9 mouse cellular contexts compared by ENCODE assay signal in the genomic region with DNA sequence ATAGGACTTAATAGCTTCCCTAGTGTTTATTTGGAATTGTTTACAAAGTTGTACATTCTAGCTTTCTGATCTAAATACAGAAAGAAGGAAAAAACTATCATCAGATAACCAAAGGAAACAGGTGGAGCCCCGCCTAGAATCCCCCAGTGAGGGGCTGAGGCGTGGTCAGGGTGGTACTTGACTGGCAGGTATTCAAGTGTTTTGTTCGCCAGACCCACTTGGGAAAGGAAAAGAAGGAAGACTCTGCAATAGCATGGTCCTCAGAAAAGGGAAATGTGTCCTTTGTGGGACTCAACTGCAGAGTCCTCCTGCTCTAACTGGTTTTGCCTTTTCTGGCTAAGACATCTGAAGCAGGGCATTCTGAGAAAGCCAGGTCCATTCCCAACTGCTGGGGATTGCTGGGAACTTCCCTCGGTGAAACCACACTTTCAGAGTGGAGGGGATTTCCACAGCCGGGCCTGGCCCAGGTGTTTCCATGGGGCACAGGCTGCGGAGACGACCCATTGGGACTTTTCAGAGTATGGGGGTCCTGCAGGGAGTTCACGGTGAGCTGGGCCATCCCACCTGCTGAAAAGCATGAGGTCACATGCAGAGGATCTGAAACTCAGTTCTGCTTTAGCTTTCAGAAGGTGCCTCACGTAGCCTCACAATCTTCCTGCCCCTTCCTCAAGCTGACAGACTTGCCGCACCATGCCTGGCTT. TPM values are rescaled to one million over a fixed set of nuclear protein-coding genes. Genes with fewer than 3 reads are reported as not detected.
DNase-seq lines count a peak whose midpoint lies in the region; ATAC-seq and TF ChIP-seq lines count a peak whose summit lies in the region.
"Had no signal": no experiment of that assay in that cellular context is flagged by ENCODE, and none has a peak within 500 bp of the region (broad histone marks: within the 10 kb centered on the region; RNA-seq: fewer than 3 reads in every experiment).

No protein-coding gene starts in this region.

- H3K4me3 ChIP-seq in embryonic facial prominence, embryonic 13.5 days, result no peak overlapping the region
- H3K4me3 ChIP-seq in embryonic facial prominence, embryonic 10.5 days, result no peak overlapping the region
- no peak overlapping the region; the same call in 1 of the 2 replicates for H3K4me3 ChIP-seq in midbrain, embryonic 10.5 days
- no peak overlapping the region for H3K4me3 ChIP-seq in midbrain, embryonic 16.5 days (ENCODE audit: low read depth, low read length)
- no peak overlapping the region for H3K4me3 ChIP-seq in cerebellum, adult 2 months (replicated peaks; ENCODE audit: insufficient read depth, low read depth, low read length)

- H3K27ac ChIP-seq in embryonic facial prominence, embryonic 13.5 days, result peak overlapping the region; percentile 69; the same call in 1 of the 2 replicates
- no peak overlapping the region for H3K27ac ChIP-seq in embryonic facial prominence, embryonic 10.5 days (replicated peaks)
- 0 out of 2 replicates have a peak overlapping the region, but pooled peaks have one; percentile 9 for H3K27ac ChIP-seq in midbrain, embryonic 10.5 days (replicated peaks)
- H3K27ac ChIP-seq in midbrain, embryonic 16.5 days (ENCODE audit: low read length), result no peak overlapping the region
- H3K27ac ChIP-seq in cerebellum, adult 2 months (ENCODE audit: insufficient read depth, low read length), result no peak overlapping the region

- peak overlapping the region; percentile 40; the same call in 1 of the 2 replicates for H3K9ac ChIP-seq in embryonic facial prominence, embryonic 13.5 days
- no peak overlapping the region for H3K9ac ChIP-seq in midbrain, embryonic 16.5 days (ENCODE audit: low read depth, low read length)
- H3K9ac ChIP-seq: forebrain, postnatal 0 days had no signal

- H3K4me2 ChIP-seq in embryonic facial prominence, embryonic 13.5 days, result 0 out of 2 replicates have a peak overlapping the region, but pooled peaks have one; percentile 9
- no peak overlapping the region for H3K4me2 ChIP-seq in midbrain, embryonic 16.5 days (ENCODE audit: low read length)

- no peak for ATAC-seq in embryonic facial prominence, embryonic 13.5 days (ENCODE audit: insufficient number of reproducible peaks, insufficient read depth, low FRiP score, low TSS enrichment, low read depth)
- no peak for ATAC-seq in midbrain, embryonic 16.5 days
- ATAC-seq in monocyte, adult 5-6 weeks (replicated peaks; ENCODE audit: insufficient number of reproducible peaks, low FRiP score, low TSS enrichment, poor library complexity, severe bottlenecking), result no peak
- ATAC-seq: forebrain, postnatal 0 days had no signal

- no peak for TF ChIP-seq POLR2A in cerebellum, adult 2 months (IDR thresholded peaks at IDR 0.05; ENCODE audit: borderline replicate concordance, insufficient read depth, low read length)

- TF ChIP-seq CTCF in cerebellum, adult 2 months (IDR thresholded peaks at IDR 0.05; ENCODE audit: borderline replicate concordance, insufficient read depth, low read depth, low read length), result no peak

- H3K9me3 ChIP-seq in embryonic facial prominence, embryonic 13.5 days, result no peaks in the 10 kb centered on the region
- no peaks in the 10 kb centered on the region for H3K9me3 ChIP-seq in embryonic facial prominence, embryonic 10.5 days
- no peaks in the 10 kb centered on the region for H3K9me3 ChIP-seq in midbrain, embryonic 10.5 days (replicated peaks)
- H3K9me3 ChIP-seq in midbrain, embryonic 16.5 days (replicated peaks; ENCODE audit: control insufficient read depth, low read length, poor library complexity, severe bottlenecking), result no peaks in the 10 kb centered on the region

- peaks cover 38% of the 10 kb centered on the region for H3K36me3 ChIP-seq in embryonic facial prominence, embryonic 13.5 days
- peaks cover 51% of the 10 kb centered on the region for H3K36me3 ChIP-seq in embryonic facial prominence, embryonic 10.5 days (replicated peaks)
- peaks cover 29% of the 10 kb centered on the region for H3K36me3 ChIP-seq in midbrain, embryonic 10.5 days
- peaks cover 3% of the 10 kb centered on the region; the same call in 1 of the 2 replicates for H3K36me3 ChIP-seq in midbrain, embryonic 16.5 days (ENCODE audit: control insufficient read depth, insufficient read depth, low read length)

- H3K27me3 ChIP-seq in embryonic facial prominence, embryonic 13.5 days, result no peaks in the 10 kb centered on the region
- no peaks in the 10 kb centered on the region for H3K27me3 ChIP-seq in embryonic facial prominence, embryonic 10.5 days (replicated peaks; ENCODE audit: low read depth, poor library complexity, severe bottlenecking)
- no peaks in the 10 kb centered on the region for H3K27me3 ChIP-seq in midbrain, embryonic 10.5 days (ENCODE audit: low read depth, poor library complexity, severe bottlenecking)
- H3K27me3 ChIP-seq in midbrain, embryonic 16.5 days (ENCODE audit: control insufficient read depth, insufficient read depth, low read depth, low read length), result no peaks in the 10 kb centered on the region
- no peaks in the 10 kb centered on the region for H3K27me3 ChIP-seq in cerebellum, adult 2 months (ENCODE audit: control insufficient read depth, insufficient read depth, low read length)

- 70% methylated on average over 10 of the region's 10 CpGs for WGBS in embryonic facial prominence, embryonic 13.5 days
- 77% methylated on average over 10 of the region's 10 CpGs for WGBS in embryonic facial prominence, embryonic 10.5 days
- WGBS in midbrain, embryonic 10.5 days, result 80% methylated on average over 10 of the region's 10 CpGs
- 72% methylated on average over 10 of the region's 10 CpGs for WGBS in midbrain, embryonic 16.5 days
- WGBS in cerebellum, adult 2 months, result 79% methylated on average over 10 of the region's 10 CpGs

- DNase-seq in embryonic facial prominence, embryonic 10.5 days (ENCODE audit: low spot score), result no peak
- DNase-seq in midbrain, embryonic 10.5 days (ENCODE audit: low spot score), result no peak
- peak; percentile 33 for DNase-seq in lung, postnatal 36 days
- DNase-seq in thymus, postnatal 4 days, result peak; percentile 61
- no peak for DNase-seq in cerebellum, adult 2 months
- DNase-seq: forebrain, postnatal 0 days had no signal

- H3K4me1 ChIP-seq in embryonic facial prominence, embryonic 13.5 days, result peaks cover 36% of the 10 kb centered on the region
- peaks cover 46% of the 10 kb centered on the region for H3K4me1 ChIP-seq in embryonic facial prominence, embryonic 10.5 days
- peaks cover 21% of the 10 kb centered on the region for H3K4me1 ChIP-seq in midbrain, embryonic 10.5 days
- H3K4me1 ChIP-seq in midbrain, embryonic 16.5 days (ENCODE audit: control insufficient read depth, insufficient read depth, low read length), result peaks cover 13% of the 10 kb centered on the region
- H3K4me1 ChIP-seq in cerebellum, adult 2 months (ENCODE audit: control insufficient read depth, insufficient read depth, low read length), result peaks cover 11% of the 10 kb centered on the region; the same call in 1 of the 2 replicates

RNA-seq across cellular contexts. Expression of gene Mob3a, which starts 5.8 kb away (rescaled TPM):
- polyA plus RNA-seq in embryonic facial prominence, embryonic 13.5 days (2015; fragmentation: Nextera tagmentation; extraction: Ambion mirVana), result 45.8 and 46.3 TPM in 2 replicates
- 54.4 and 54.7 TPM in 2 replicates for polyA plus RNA-seq in embryonic facial prominence, embryonic 10.5 days (2016; fragmentation: Nextera tagmentation; extraction: Ambion mirVana)
- 69.9 and 73.9 TPM in 2 replicates for polyA plus RNA-seq in midbrain, embryonic 10.5 days (2016; fragmentation: Nextera tagmentation; extraction: Ambion mirVana)
- 61.4 and 64.3 TPM in 2 replicates for polyA plus RNA-seq in midbrain, embryonic 16.5 days (2015; fragmentation: Nextera tagmentation; extraction: Ambion mirVana)
- 12.6 and 14.2 TPM in 2 replicates for polyA plus RNA-seq in cerebellum, adult 2 months (2012; rRNA removed)
- 57.4 to 129 TPM (median 87.2 TPM) in 3 replicates for total RNA-seq in monocyte, adult 5-6 weeks (2017)

RNA-seq across cellular contexts. Expression of gene Izumo4, which starts 6.0 kb away (rescaled TPM):
- polyA plus RNA-seq in embryonic facial prominence, embryonic 13.5 days (2015; fragmentation: Nextera tagmentation; extraction: Ambion mirVana), result 24.0 and 29.2 TPM in 2 replicates
- polyA plus RNA-seq in embryonic facial prominence, embryonic 10.5 days (2016; fragmentation: Nextera tagmentation; extraction: Ambion mirVana), result 10.5 and 10.8 TPM in 2 replicates
- 8.9 and 15.7 TPM in 2 replicates for polyA plus RNA-seq in midbrain, embryonic 10.5 days (2016; fragmentation: Nextera tagmentation; extraction: Ambion mirVana)
- polyA plus RNA-seq in midbrain, embryonic 16.5 days (2015; fragmentation: Nextera tagmentation; extraction: Ambion mirVana), result 44.9 and 49.5 TPM in 2 replicates
- polyA plus RNA-seq in cerebellum, adult 2 months (2012; rRNA removed), result 112 and 117 TPM in 2 replicates
- total RNA-seq in monocyte, adult 5-6 weeks (2017), result 10.6 to 17.9 TPM (median 17.1 TPM) in 3 replicates

RNA-seq across cellular contexts. Expression of gene Mknk2, which starts 18.0 kb away (rescaled TPM):
- 78.3 and 86.3 TPM in 2 replicates for polyA plus RNA-seq in embryonic facial prominence, embryonic 13.5 days (2015; fragmentation: Nextera tagmentation; extraction: Ambion mirVana)
- polyA plus RNA-seq in embryonic facial prominence, embryonic 10.5 days (2016; fragmentation: Nextera tagmentation; extraction: Ambion mirVana), result 118 and 119 TPM in 2 replicates
- 82.7 and 84.7 TPM in 2 replicates for polyA plus RNA-seq in midbrain, embryonic 10.5 days (2016; fragmentation: Nextera tagmentation; extraction: Ambion mirVana)
- polyA plus RNA-seq in midbrain, embryonic 16.5 days (2015; fragmentation: Nextera tagmentation; extraction: Ambion mirVana), result 43.7 and 49.1 TPM in 2 replicates
- 59.3 and 64.4 TPM in 2 replicates for polyA plus RNA-seq in cerebellum, adult 2 months (2012; rRNA removed)
- total RNA-seq in monocyte, adult 5-6 weeks (2017), result 56.7 to 115 TPM (median 94.0 TPM) in 3 replicates

RNA-seq across cellular contexts. Expression of gene Btbd2, which starts 39.1 kb away (rescaled TPM):
- polyA plus RNA-seq in embryonic facial prominence, embryonic 13.5 days (2015; fragmentation: Nextera tagmentation; extraction: Ambion mirVana), result 76.8 and 82.4 TPM in 2 replicates
- 83.2 and 84.8 TPM in 2 replicates for polyA plus RNA-seq in embryonic facial prominence, embryonic 10.5 days (2016; fragmentation: Nextera tagmentation; extraction: Ambion mirVana)
- 70.3 and 75.2 TPM in 2 replicates for polyA plus RNA-seq in midbrain, embryonic 10.5 days (2016; fragmentation: Nextera tagmentation; extraction: Ambion mirVana)
- 71.8 and 73.5 TPM in 2 replicates for polyA plus RNA-seq in midbrain, embryonic 16.5 days (2015; fragmentation: Nextera tagmentation; extraction: Ambion mirVana)
- polyA plus RNA-seq in cerebellum, adult 2 months (2012; rRNA removed), result 106 and 108 TPM in 2 replicates
- 14.6 to 23.9 TPM (median 23.1 TPM) in 3 replicates for total RNA-seq in monocyte, adult 5-6 weeks (2017)

RNA-seq across cellular contexts. Expression of gene Ap3d1, which starts 46.1 kb away (rescaled TPM):
- 73.3 and 73.5 TPM in 2 replicates for polyA plus RNA-seq in embryonic facial prominence, embryonic 13.5 days (2015; fragmentation: Nextera tagmentation; extraction: Ambion mirVana)
- 60.5 and 61.5 TPM in 2 replicates for polyA plus RNA-seq in embryonic facial prominence, embryonic 10.5 days (2016; fragmentation: Nextera tagmentation; extraction: Ambion mirVana)
- polyA plus RNA-seq in midbrain, embryonic 10.5 days (2016; fragmentation: Nextera tagmentation; extraction: Ambion mirVana), result 57.1 and 62.5 TPM in 2 replicates
- polyA plus RNA-seq in midbrain, embryonic 16.5 days (2015; fragmentation: Nextera tagmentation; extraction: Ambion mirVana), result 99.5 and 112 TPM in 2 replicates
- 175 and 189 TPM in 2 replicates for polyA plus RNA-seq in cerebellum, adult 2 months (2012; rRNA removed)
- 65.5 to 110 TPM (median 103 TPM) in 3 replicates for total RNA-seq in monocyte, adult 5-6 weeks (2017)

Comparison
In these comparisons a context has a peak if more than half of its experiments do, and no peak if none do; other contexts are left out.
1. H3K27ac ChIP-seq: peak in embryonic facial prominence, embryonic 13.5 days (single experiment) and midbrain, embryonic 10.5 days (single experiment); none in embryonic facial prominence, embryonic 10.5 days (single experiment), midbrain, embryonic 16.5 days (single experiment) and cerebellum, adult 2 months (single experiment).
2. DNase-seq: peak in lung, postnatal 36 days (single experiment) and thymus, postnatal 4 days (single experiment); none in embryonic facial prominence, embryonic 10.5 days (single experiment), midbrain, embryonic 10.5 days (single experiment) and cerebellum, adult 2 months (0 of 2).